Mouse (Mus musculus): ENCODE data around the gene Vasn. TPM values are rescaled to one million over a fixed set of nuclear protein-coding genes. Genes with fewer than 3 reads are reported as not detected.
A peak's percentile ranks its signal among the peaks of the same experiment; 100 is the strongest.

The Vasn gene
- total RNA-seq (2015), result not detected in 2 replicates
- 0.12 TPM in 1 of 2 replicates, not detected in the other for total RNA-seq (2017)

GRCm38 (mm10) chr16:4639831-4640237 is at the start of gene Vasn, which contains the start of gene Dnaja3:
Vasn (plus strand) TSS chr16:4639941.
Dnaja3 (plus strand) TSS chr16:4639989.
- peak; percentile 78 for ATAC-seq (ENCODE audit: poor library complexity, severe bottlenecking)

GRCm38 (mm10) chr16:4590236-4590635 is 49.5 kb upstream of the Vasn start:
- no peak for ATAC-seq (ENCODE audit: poor library complexity, severe bottlenecking)

GRCm38 (mm10) chr16:4592909-4593875 is 46.5 kb upstream of the Vasn start:
- ATAC-seq (ENCODE audit: poor library complexity, severe bottlenecking), result no peak

- peak; percentile 38 for ATAC-seq (ENCODE audit: poor library complexity, severe bottlenecking)
Observed at GRCm38 (mm10) chr16:4593971-4594813, 45.5 kb upstream of the Vasn start, which contains the start of gene Glis2. Glis2 (plus strand) TSS chr16:4594713.

GRCm38 (mm10) chr16:4594814-4595526 is 44.8 kb upstream of the Vasn start:
- peak; percentile 34 for ATAC-seq (ENCODE audit: poor library complexity, severe bottlenecking)

- no peak for ATAC-seq (ENCODE audit: poor library complexity, severe bottlenecking)
Observed at GRCm38 (mm10) chr16:4595527-4595963, 44.2 kb upstream of the Vasn start.

- no peak for ATAC-seq (ENCODE audit: poor library complexity, severe bottlenecking)
Observed at GRCm38 (mm10) chr16:4596141-4596728, 43.5 kb upstream of the Vasn start.

- ATAC-seq (ENCODE audit: poor library complexity, severe bottlenecking), result no peak
Observed at GRCm38 (mm10) chr16:4596836-4597235, 42.9 kb upstream of the Vasn start.

- no peak for ATAC-seq (ENCODE audit: poor library complexity, severe bottlenecking)
Observed at GRCm38 (mm10) chr16:4597296-4597695, 42.4 kb upstream of the Vasn start.

GRCm38 (mm10) chr16:4598041-4598440 is 41.7 kb upstream of the Vasn start:
- no peak for ATAC-seq (ENCODE audit: poor library complexity, severe bottlenecking)

GRCm38 (mm10) chr16:4598891-4599543 is 40.7 kb upstream of the Vasn start:
- no peak for ATAC-seq (ENCODE audit: poor library complexity, severe bottlenecking)

- no peak for ATAC-seq (ENCODE audit: poor library complexity, severe bottlenecking)
Observed at GRCm38 (mm10) chr16:4599616-4600015, 40.1 kb upstream of the Vasn start.

- no peak for ATAC-seq (ENCODE audit: poor library complexity, severe bottlenecking)
Observed at GRCm38 (mm10) chr16:4600701-4601310, 38.9 kb upstream of the Vasn start.

- no peak for ATAC-seq (ENCODE audit: poor library complexity, severe bottlenecking)
Observed at GRCm38 (mm10) chr16:4602189-4602588, 37.6 kb upstream of the Vasn start.

- ATAC-seq (ENCODE audit: poor library complexity, severe bottlenecking), result no peak
Observed at GRCm38 (mm10) chr16:4602766-4603452, 36.8 kb upstream of the Vasn start.

- no peak for ATAC-seq (ENCODE audit: poor library complexity, severe bottlenecking)
Observed at GRCm38 (mm10) chr16:4603453-4603837, 36.3 kb upstream of the Vasn start.

- ATAC-seq (ENCODE audit: poor library complexity, severe bottlenecking), result no peak
Observed at GRCm38 (mm10) chr16:4604293-4604837, 35.4 kb upstream of the Vasn start.

- no peak for ATAC-seq (ENCODE audit: poor library complexity, severe bottlenecking)
Observed at GRCm38 (mm10) chr16:4605514-4606131, 34.1 kb upstream of the Vasn start.
